Mouse (Mus musculus) stomach, postnatal 0 days (tissue): Measurements from ENCODE around the gene Hsd17b13.

Experiments used
- CTCF ChIP-seq: IDR thresholded peaks from 2 replicates; pipeline ENCODE4 v1.5.1; 2016; ENCODE audit warnings: antibody characterized with exemption, low read depth, mild to moderate bottlenecking, moderate library complexity
- EP300 ChIP-seq: optimal IDR thresholded peaks from 2 replicates; pipeline ENCODE3; 2016; ENCODE audit warnings: antibody characterized with exemption

- TF ChIP-seq CTCF, result no peak
- TF ChIP-seq EP300, result no peak
These were observed 71.0 kb downstream of the Hsd17b13 start for GRCm38 (mm10) chr5:103906173-103906572.
